Mouse (Mus musculus): ENCODE results near the gene Gata2. TPM values are rescaled to one million over a fixed set of nuclear protein-coding genes. Genes with fewer than 3 reads are reported as not detected.

The Gata2 gene
- total RNA-seq, 4 experiments from 2014 or later: 13.5 to 20.0 (median 17.4) TPM

DNA sequence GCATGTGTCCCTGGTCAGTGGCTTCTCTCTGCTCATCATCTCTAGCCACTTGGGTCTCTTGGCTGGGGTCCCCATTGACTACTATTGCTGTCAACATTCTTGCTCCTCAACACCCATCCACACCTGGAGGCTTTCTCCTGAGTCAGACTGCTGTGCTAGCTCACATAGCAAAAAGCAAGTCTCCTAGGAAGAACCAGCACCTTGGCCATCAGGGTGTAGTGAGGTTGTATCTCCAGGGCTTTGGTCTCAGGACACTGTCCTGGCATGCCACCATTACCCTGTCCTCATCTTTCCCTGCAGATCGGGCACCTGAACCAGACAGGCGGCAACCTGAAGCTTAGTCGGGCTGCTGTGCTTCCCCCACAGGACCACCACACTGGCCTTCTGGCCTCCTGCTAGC, 14.6 kb downstream of the Gata2 start:
- no peak for DNase-seq (ENCODE audit: low spot score)

DNA sequence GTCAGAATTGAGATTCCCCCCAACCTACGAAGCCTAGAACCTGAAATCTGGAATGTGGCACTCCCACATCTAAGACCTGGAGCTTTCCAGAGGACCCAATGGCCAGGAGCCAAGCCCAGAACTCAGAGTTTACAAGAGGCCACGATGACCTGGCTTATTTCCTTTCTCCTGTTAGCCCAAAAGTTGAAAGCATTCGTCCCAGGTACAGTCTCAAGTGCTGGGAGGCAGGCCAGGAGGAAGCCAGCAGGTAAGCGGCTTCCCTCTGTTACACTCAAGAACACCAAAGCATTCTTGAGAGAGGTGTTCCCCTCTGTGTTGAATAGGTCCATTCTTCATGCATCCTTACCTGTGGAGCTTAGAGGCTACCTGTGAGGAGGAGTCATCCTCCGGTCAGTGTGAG, 15.8 kb downstream of the Gata2 start:
- no peak for DNase-seq (ENCODE audit: low spot score)

DNA sequence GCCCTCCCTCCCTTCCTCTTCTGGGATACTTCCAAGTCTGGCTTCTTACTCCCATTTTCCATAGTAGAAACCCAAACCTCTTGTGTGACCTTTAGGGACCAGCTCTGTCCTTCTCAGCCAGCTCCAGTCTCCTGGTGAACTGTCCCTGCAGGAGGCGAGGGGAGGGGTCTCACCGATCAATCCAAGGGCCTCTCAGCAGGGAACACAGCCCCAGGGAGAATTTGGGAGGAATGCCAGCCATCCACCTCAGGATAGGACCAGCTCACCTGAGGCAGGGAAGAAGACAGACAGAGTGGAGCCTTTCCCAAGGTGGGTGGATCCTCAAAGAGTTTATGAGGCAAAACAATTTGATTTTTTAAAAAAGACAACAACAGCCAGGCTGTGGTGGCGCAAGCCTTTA, 16.5 kb downstream of the Gata2 start:
- DNase-seq (ENCODE audit: low spot score): no peak

DNA sequence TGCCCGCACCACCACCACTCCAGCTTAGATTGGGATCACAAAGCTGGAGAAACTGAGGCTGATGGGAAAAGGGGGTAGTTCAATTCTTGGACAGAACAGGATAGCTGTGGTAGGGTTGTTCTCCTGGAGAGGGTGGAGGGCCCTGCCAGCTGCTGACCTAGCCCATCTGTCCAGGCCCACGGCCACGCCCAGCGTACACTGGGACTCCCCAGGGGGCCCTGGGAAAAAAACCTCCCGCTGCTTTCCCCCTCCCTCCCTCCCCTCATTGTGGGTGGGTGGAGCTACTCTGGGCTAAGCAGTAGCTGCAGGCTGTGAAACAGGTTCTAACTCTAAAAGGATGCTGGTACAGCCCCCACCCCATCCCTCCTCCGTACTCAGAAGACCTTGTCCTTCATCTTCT, 22.1 kb downstream of the Gata2 start:
- DNase-seq (ENCODE audit: low spot score): no peak

DNA sequence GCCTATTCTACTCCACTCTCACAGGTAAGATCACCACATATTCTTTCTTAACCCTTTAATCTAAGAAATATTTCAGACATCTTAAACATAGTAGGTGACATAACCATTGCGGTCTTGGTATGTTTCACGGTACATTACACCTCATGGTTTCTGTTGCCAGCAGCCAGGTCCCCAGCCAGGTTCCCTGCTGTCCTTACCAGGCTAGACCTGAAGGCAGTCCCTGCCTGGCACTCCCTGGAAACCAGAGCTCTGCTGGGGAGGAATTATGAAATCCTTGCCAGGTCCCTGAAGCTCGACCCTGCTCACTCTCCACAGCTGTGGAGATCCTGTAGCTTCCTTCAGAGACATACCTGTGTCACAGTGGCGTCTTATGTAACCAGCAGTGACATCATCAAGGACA, 22.5 kb downstream of the Gata2 start:
- no peak for DNase-seq (ENCODE audit: low spot score)

DNA sequence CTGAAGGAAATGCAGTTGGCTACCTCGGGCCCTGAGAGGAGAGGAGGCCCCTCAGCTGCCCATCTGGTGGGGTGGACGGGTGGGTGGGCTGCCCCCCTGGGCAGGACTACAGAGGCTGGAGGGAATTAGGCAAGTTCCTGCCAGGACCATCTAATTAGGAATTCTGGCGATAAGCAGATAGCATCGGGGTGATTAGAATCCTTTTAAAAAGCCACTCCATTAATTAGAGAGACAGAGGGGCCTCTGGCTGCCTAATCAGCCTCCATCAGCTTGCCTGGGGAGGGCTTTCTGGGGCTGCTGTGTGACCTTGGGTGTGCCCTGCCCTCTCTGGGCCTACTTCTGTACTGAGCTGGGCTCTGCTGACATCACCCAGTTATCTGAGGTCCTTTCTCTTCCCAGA, 25.4 kb downstream of the Gata2 start:
- DNase-seq (ENCODE audit: low spot score): no peak

DNA sequence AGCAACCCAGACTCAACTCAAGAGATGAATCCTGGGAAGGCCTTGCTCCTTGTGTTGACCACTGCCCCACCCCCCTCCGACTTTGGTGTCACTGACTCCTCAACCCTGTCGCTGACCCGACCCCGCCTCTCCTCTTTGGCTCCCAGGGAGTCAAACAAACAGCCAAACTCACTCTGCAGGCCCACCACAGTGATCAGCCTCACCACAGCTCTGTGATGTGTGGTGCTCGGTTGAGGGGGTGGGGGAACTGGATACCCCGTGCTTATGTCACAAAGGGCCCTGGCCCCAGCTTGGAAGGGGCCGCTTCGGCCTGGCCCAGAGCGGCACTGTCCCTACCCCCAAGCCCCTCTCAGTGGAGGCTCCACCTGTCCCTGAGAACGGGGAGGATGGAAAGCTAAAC, 28.3 kb downstream of the Gata2 start, which contains the start of gene Dnajb8:
Dnajb8 (plus strand) TSS at position 301 of the 400 bp plus-strand sequence.
- DNase-seq (ENCODE audit: low spot score): no peak

DNA sequence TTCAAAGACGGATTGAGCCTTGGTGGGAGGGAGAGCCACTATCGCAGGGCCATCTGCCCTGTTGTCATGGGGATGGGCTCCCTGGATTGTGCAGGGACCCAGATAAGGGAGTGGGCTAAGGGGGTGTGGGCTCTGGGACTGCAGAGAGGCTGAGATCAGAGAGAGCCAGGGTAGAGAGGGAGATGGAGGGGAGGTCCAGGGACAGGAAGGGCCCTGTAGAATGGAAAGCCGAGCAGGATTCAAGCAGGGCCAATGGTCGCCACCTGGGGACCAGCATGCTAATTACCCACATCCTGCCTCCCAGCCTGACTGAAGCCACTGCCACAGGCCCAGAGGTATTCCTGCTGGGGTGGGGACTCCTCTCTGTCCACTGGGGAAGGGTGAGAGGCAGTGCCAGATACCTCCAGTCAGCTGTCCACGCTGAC, 32.9 kb downstream of the Gata2 start:
- no peak for DNase-seq (ENCODE audit: low spot score)

DNA sequence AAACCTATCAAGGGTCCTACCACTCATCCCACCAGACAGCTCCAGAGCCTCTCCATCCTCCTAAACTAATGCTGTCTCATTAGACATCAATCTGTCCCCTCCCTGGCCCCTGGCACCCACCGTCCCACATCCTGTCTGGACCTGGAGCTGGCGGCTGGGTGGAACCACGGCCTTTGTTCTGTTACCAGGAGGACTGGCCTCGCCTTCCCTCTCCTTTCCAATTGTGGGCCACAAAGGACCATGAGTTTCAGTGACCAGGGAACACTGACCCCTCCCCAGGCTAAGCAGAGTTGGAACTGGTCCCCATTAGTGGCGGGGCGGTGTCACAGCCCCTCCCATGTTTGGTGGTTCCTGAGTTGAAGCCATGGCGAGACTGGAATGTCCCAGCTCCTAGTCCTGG, 33.8 kb downstream of the Gata2 start:
- peak; percentile 19 for DNase-seq (ENCODE audit: low spot score)

DNA sequence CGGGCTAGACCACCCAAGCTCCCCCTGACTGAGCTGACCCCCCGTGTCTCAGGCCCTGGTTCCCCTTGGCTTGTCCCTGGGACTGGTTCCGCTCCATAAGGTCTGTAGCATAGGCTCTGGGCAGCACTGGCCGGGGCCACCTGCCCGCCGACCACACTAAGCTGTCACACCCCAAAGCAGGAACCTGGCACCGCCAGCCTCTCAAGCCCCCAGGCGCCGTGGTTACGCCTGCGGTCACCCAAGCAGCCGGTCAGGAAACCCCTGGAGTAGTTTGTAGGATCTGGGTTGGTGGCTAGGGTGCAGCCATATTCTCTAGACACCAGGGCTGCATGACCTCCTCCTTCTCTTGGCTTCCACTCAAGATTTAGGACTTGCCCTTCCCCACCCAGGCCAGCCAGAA, 35.5 kb downstream of the Gata2 start:
- no peak for DNase-seq (ENCODE audit: low spot score)

DNA sequence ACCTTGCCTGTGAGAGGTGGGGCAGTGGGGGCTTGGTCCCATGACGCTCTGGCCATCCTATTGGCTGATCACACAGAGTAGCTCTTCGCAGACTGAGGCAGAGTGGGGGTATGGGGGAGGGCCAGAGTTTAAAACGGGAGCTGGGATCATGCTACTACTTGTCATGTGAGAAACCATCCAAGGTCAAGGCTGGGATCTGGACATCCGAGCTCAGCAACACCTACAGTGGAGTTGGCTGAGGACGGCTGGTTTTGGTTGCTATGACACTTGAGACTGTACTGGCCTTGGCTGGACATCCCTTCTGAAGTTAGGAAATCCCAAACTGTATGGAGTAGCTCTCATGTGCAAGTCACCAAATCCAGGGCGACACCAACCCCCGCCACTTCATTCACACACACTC, 38.1 kb downstream of the Gata2 start:
- DNase-seq (ENCODE audit: low spot score): no peak

DNA sequence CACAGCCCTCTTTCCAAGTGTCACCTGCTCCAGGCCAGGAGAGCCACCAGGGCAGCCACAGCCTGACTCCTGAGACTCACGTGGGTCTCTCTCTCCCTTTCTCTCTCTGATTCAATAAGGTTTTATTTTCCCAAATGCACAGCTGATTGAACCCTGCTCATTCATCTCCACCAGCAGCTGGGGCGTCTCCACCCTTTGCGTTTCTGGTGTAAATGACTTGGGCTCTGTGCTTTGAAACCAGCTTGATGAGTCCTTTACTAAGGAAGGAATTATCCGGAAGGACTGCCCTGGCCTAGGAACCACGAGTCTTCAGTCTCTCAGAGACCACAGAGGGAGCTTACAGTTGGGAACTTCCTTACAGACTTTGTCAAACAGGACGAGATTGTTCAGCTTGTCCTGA, 38.5 kb downstream of the Gata2 start:
- no peak for DNase-seq (ENCODE audit: low spot score)

DNA sequence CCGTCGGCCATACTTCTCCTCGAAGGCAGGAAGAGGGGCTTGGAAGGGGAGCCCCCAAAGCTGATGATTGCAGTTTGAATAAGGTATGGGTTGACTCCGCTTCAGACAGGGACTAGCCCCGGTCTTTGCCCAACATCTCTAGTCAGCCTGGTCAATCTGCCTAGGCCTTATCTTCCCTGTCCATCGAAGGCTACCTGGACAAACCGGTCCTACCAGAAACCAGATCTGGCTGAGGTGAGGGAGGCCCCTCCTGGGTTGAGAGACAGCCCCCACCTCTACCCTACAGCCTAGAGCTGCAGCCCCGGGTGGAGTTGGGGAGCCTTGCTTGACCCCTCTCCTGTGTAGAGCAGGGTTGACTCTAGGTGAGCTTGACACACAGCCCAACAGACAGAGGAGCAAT, 40.3 kb downstream of the Gata2 start:
- DNase-seq (ENCODE audit: low spot score): no peak

DNA sequence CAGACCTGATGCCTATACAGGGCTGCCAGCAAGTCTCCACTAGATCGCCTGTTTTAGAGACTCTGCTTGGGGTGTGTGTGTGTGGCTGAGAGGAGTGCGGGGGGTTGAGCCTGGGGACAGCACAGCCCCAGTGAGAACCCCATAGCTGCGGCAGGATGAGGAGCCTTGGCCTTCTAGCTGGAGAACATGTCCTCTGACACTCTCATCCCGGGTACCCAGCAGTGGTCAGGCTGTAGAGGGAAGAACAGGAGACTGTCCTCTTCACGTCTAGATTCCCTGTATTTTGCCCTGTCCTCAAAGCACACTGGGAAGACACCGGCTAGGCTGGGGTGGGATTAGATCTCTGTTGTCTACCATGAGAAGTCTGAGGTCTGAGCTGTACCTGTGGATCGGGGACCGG, 41.8 kb downstream of the Gata2 start:
- no peak for DNase-seq (ENCODE audit: low spot score)

DNA sequence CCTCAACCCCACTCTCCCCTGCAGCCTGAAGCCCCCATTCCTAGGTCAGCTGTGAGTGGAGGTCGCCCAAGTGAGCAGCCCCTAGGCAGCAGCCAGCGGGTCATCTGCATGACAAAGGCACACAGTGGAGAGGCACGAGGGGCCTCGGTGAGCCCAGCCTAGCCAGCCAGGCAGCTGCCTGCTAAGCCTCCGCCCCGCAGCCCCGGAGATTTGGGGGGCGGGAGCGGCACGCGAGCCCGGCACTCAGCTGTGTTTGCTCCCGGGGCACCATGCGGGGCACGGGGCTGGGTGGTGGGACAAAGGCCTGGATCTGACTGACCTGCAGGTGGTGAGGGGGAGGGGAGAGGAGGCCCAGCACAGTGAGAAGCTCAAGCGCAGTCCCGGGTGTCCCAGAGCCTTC, 42.3 kb downstream of the Gata2 start:
- no peak for DNase-seq (ENCODE audit: low spot score)

DNA sequence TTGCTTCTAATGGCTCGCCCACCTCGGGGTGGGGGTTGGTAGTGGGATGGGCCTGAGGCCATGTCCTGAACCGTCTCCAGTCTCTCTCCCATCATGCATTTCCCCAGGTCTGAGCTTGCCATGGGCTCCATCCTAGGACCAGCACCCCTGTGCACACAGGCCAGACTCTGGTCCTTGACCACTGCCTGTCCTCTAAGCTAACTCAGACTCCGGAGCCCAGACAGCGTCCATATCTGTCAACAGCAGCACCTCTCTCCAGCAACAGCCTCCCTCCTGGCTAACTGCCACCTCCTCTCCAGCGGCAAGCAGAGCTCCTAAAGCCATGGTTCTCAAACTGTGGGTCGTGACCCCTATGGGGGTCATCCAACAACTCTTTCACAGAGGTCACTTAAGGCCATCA, 42.8 kb downstream of the Gata2 start:
- DNase-seq (ENCODE audit: low spot score): no peak

DNA sequence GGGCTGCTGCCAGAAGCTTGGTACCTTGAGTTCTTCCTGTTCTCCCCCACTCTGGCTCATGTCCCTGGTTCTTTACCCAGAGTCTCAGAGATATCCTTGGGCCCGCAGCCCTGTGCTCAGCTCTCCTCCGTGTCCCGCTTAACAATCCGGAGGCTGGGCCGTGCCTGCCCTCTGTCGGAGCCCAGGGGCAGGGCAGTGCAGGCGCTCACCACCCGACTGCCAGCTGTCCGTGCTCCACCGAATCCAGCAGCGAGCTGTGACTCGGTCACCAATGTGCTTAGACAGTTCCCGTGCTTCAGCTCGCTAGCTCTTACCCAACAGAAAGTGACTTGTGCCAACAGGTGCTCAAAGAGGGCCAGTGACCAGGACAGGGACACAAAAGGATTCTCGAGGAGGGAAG, 48.9 kb downstream of the Gata2 start:
- peak; percentile 52 for DNase-seq (ENCODE audit: low spot score)

DNA sequence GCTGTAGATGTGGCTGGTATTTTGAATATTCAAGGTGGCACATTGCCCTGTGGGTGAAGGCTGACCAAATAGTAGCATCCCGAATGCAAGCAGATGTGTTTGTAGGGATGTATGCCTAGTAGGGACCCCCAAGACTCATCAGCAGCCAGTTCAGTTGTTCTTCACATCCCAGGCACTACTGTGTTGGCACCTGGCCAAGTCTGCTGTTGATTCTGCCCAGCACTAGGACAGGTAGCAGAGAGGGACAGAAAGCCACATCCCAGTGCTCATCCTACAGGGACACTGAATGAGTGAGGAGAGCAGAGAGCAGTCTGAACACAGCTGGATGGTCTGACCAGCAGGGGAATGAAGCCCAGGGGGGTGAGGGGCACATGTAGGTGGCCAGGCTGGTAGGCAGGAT, 55.5 kb downstream of the Gata2 start:
- no peak for DNase-seq (ENCODE audit: low spot score)

DNA sequence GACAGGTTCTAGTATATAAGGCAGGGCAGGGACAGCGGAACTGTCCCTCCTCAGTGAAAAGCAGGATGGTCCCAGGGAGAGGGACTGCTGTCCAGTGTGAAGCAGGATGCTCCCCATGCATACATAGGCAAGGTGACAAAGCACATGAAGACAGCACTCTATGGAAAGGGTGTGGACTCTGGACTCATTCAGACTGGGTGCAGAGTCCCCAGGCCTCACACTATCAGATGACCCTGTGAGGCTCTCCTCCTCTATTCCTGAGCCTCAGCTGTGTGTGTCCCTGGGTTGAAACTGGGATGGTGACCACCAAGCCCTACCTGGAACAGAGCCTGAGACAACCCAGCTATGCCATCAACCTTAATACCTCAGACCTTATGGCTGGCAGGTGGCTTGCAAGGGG, 57.7 kb downstream of the Gata2 start:
- no peak for DNase-seq (ENCODE audit: low spot score)

DNA sequence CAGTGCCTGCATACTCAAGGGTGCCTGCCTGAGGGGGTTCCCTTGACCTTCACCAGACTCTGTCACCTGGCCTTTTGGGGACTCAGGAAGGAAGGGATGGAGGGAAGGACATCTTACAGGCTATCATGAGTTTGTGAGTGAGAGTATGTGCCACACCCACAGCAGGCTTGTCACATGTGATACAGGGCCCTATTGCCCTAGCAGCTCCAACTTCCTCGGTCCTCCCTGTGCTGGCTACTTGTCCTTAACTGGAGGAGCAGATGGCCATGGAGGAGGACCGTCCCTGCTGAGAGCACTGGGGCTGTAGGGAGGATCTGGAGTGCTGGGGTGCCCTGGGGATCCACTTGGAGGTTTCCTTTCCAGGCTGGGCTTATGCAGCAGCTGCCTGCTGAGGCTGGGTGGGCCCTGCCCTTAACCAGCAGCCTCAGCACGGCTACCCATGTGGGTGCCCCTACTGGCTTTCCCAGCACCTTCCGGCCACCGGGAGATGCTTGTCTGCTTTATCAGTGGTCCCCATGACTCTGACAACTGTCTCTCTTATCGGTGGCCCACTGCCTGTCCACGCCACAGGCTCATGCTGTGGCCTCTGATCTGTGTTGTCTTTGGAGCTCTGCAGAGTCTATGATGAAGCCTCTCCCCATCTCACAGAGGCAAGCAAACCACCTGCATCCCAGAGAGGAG, 58.2 kb downstream of the Gata2 start:
- no peak for DNase-seq (ENCODE audit: low spot score)

DNA sequence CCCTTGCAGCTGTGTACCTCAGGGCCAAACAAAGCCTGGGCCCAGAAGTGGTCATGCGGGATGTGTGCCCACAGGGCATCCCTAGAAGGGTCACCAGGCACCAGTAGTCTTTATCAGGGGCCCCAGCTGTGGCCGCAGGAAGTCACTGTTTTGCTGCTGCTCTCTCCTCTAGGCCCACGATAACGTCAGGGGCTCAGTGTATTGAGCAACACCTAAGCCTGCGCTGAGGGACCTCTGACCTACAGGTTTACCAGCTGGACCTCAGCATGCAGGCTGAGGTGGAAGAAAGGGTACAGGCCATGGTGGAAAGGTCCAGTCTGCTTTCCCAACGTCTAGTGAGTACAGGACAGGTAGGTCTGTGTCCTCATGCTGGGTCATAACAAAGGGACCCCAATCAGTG, 60.4 kb downstream of the Gata2 start:
- DNase-seq (ENCODE audit: low spot score): no peak

DNA sequence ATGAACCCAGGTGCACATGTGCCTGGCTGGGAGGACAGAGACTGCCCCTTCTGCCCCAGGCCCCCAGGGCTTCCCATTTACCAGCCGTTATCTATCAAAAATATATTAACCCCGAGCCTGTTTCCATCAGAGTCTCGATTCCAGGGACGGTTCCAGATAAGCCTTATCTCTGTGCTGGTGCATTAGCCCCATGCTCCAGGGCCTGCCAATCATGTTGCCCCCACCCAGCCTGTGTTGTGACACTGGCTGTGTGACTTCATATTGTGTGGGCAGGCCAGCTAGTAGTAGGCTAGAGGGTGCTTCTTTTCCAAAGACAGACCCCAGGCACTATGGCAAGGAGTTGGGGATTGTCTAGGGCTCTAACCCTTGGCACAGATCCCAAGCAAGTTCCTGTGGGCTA, 61.7 kb downstream of the Gata2 start:
- DNase-seq (ENCODE audit: low spot score): no peak
